Mouse (Mus musculus) cerebellum, postnatal 25 days (tissue): ENCODE data around the gene Gm45140.
"Not testable (repeated sequence)": the region's sequence is repeated elsewhere in the genome, so short reads cannot be mapped to it uniquely, and the experiment has no call there.

Experiments
- DNase-seq, 2 experiments: peaks; one replicate each; pipeline ENCODE4 v3.0.0; 2021; ENCODE audit warnings: mixed read lengths in 2 of 2

Gm45140 gene

DNA sequence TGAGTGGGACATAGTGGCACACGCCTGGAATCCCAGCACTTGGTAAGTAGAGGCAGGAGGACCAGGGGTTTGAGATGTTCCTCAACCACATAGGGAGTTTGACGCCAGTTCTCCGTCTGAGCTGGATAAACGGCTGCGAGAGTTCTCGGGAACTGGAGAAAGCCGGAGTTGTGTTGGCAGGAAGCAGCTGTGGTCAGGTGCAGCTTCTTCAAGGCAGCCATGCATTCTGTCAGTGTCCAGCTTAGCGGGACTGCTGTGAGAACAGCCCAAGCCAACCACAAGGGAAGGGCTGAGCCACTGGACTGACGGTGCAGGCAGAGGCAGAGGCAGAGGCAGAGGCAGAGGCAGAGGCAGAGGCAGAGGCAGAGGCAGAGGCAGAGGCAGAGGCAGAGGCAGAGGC is 60.7 kb downstream of the Gm45140 start:
- DNase-seq = no peak

DNA sequence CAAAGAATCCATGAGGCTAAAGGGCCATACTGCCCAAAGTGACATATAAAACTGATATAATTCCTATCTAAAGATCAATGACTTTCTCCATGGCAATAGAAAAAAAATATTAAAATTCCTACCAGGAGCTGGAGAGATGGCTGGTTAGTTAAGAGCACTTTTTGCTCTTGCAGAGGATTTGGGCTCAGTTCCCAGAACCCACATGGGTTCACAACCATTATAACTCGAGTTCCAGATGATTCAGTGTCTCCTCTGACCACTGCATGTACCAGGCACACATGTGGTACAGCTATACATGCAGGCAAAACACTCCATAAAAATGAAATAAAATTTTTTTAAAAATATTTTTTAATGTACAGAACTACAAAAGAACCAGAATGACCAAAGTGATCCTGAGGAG is 61.1 kb downstream of the Gm45140 start:
- DNase-seq = no peak

DNA sequence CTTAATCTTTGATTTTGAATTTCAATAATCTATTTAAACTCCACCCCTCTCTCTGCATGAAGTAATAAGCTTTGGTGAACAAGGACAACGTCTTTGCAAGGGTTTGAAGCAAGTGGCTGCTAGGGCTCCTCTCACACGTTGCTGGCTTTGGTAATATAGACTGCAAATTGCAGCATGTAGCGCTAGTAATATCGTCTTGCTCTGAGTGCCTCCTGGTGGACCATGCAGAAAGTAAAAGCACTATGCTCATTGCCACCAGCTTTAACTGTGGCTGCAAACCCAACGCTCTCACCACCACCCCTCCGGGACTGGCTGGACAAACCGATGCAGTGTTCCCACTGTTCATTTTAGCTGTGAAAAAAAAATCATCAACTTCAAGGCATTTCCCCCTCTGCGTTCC is 65.0 kb downstream of the Gm45140 start:
- DNase-seq = no peak

DNA sequence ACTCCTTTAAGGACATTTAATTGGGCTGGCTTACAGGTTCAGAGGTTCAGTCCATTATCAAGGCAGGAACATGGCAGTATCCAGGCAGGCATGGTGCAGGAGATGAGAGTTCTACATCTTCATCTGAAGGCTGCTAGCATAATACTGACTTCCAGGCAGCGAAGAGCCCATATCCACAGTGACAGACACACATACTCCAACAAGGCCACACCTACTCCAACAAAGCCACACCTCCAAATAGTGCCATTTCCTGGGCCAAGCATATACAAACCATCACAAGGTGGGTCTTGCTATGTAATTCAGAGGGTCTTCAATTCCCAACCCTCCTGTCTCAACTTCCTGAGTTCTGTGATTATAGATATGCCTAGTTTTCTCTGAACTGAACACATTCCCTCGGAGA is 71.3 kb downstream of the Gm45140 start:
- DNase-seq = not testable (repeated sequence)

DNA sequence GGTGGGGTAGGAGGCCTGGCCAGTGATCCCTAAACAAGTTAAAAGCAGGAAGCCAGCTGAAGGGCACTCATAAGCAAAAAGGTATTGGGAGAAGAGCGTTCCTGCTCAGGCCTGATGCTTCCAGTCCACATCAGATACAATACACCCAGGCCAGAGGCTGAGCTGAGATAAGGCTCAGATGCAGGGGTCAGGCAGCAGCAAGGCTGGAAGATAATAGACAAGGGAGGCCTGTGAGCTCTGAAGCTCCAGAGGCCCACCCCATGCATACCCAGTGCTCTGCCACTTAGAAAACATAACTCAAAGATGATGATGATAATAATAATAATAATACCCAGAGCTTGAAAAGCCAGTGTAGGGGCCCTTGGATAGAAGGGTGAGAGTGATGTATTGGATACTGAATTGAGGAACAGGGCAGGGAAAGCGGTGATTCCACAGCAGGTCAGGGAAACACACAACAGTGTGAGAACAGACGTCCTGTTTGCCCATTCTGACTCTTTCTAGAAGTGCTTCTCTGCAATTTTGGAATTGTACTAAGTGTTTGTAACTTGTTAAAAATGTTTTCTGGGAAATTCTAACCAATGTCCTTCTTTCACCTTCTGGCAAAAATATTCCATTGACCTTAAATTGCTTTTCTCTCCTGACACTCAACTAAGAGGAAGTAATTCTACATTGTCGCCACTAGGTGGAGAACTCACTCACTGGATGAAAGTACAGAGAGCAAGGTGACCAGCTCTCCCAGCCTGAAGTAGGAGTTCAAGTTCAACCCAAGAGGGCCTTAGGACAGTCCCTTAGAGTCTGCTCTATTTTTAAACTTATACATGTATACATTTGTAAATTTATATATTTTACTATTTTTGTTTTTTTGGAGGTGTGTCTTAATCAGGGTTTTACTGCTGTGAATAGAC is 72.0 kb downstream of the Gm45140 start:
- DNase-seq = peak in 1 of 2 experiments; percentile 24

DNA sequence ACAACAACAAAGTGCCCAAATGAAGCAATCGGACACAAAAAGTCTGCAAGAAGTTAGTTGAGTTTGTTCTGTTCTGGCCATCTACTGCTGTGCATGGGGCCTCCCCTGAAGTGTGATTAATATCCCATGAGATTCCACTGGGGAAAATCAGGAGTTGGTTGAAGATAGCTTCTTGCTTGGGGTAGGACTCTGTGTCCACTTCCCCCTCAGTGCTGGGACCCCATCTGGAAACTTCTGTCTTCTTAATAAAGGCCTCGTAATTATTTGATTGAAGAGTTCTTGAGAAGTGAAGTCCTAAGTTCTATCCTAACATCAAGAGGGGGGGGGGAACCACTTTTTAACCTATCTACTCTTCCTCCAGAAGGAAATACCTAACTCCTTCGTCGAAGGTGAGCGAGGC is 73.4 kb downstream of the Gm45140 start:
- DNase-seq = no peak

DNA sequence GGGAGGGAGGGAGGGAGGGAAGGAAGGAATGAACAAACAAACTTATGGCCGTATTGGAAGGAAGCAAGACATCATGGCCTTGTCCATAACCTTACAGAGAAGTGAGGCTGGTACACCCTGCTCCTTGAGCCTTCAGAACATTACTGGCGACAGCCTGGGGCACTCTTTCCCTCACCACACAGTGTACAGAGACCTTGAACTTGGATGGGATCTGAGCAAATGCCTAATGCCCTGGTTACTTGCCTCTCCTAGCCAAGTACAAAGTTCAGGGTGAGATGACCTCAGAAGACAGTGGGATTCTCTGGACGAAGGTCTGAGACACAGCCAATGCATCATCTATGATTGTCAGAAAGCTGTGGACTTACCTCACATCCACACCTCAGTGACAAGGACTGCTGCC is 75.7 kb downstream of the Gm45140 start:
- DNase-seq = no peak

DNA sequence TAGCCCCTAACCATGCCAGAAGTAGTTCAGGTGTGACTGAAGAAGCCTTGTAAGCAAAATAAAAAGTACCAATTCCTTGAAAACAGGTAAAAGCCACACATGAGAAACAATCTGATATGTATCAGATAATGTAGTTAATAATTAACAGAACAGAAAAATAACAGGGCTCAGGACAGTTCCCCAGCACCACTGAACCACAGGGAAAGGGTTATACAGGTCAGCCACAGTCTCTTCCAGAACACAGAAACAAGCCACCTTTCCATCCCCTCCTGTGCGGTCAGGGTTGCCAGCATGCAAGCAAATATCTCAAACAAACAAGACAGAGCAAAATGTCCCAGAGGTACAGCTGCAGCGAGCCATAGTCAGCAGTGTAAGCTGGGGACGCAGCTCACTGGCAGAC is 76.2 kb downstream of the Gm45140 start:
- DNase-seq = no peak

DNA sequence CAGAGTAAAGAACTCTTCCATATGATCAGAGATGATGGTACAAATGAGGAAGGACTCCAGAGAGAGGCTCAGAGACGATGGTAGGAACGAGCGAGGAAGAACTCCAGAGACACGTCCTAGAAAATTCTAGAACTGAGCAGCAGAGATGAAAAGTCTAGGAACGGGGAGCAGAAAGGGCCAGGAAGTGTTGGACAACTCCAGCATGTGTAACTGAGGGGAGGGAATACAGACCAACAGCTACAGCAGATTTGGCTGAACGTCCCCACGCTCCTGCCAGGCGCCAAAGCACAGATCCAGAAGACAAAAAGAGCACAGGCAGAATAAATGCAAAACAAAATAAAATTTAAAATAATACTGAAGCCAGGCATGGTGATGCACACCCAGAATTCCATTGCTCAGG is 78.7 kb downstream of the Gm45140 start:
- DNase-seq = no peak

DNA sequence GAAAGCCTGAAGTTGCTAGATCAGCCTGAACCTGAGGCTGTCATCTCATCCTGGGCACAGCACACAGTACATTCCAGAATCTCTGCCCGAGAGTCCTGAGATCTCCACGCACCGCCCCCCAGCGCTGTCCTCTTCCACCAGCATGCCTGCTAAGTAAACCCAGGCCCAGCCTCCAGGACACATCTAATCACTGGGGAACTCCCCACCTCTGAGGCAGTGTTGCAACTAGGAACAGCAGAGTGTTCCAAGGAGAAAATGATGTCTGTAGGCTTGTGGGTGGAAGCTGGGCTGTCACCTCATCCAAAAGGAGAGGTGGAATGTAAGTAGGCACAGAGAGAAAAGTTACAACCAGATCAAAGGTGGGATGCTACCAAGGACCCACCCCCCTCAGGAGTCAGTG is 80.4 kb downstream of the Gm45140 start:
- no peak for DNase-seq

DNA sequence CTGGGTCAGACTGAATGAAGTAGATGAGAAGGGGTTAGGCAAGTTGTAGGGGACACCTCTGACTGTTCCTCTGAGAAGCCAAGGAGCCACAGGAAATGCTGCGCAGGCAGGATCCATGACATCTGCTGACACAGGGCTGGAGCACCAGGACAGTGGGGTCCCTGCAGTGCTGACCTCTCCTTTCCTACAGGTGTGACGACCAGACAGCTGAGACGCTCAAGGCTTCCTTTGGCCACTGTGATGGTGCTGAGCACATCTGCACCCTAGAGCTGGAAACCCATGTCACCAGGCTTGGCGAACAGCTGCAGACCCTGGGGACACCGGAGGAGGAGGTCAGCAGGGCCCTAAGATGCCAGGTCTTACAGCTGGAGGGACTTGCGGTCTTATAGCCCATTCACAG is 84.0 kb downstream of the Gm45140 start:
- no peak for DNase-seq

DNA sequence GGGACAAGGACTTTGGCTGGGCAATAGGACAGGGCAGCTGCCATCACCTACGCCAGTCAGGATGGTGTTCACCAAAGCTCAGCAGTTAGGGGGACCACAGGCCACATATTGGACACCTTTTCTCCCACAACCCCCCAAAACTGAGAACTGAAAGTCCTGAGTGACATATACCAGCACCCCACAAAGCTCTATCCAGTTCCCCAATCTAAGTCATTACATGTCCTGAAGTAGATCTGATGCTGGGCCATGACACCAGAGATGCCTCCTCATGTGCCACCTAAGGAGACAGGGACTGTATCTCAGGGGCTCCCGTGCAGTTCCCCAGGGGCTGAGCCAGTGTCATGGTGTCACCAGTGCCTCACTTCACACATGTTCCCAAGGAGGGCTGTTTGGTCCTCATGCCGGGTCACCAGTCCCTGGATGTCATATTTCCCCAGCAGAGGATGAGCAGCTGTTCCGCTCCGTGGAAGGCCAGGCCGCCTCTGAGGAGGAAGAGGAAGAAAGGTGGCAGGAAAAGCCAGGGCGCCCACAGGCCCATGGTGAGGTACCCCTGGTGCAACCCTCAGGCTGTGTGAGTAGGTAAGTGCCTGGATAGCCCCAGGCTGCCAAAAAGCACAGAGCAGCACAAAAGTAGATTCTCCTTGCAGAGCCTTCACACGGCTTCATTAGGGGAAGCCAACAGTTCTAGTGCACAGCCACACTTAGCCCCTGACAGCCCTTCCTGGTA is 85.2 kb downstream of the Gm45140 start:
- no peak for DNase-seq

DNA sequence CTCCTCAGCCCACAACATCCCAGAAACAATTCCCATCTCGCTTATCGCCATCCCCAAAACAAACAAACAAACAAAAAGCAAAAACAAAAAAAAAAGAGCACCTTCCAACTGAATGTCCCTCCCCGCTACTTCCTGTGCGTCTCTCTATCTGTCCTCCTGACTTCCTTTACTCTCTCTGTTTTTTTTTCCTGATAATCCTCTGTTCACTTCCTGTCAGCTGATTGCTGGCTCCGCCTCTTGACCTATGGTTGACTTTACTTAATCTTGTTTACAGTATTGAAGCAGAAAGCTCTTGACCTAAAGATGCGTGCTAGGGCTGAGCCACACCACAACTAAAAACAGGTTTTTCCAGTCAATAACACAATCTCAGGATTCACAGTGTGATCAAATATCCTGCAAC is 87.1 kb downstream of the Gm45140 start:
- DNase-seq = no peak

DNA sequence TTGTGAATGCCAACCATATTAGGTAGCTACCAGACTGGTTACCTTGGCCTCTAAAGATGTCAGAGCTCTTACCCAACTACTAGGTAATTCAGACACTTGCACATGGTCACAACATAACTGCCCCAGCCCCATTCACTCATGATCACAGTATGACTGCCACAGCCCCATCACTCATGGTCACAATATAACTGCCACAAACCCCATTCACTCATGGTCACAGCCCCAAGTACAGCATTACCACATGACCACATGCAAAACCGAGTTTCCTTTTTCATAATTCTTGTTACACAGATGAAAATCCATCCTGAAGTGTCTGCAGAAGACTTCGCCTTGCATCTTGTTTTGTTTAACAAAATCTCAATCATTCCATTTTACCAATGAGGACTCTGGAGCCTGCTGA is 87.5 kb downstream of the Gm45140 start:
- no peak for DNase-seq

DNA sequence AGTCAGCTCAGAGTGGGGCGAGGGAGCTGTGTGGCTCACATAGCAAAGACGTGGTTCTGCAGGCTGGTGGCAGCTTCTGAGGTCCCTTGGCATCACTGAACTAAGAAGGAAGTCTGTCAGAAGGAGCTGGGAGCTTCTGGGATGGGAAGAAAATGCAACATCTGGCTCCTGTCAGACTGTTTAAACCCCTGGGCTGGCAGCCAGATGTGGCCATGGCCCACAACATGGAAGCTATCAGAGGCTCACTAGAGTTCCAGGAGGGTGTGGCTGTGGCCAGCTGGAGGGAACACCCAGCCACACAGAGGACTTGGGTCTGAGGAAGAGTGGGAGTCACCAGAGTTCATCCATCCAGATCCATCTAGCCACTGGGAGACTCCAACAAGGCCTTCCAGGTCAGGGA is 88.7 kb downstream of the Gm45140 start:
- no peak for DNase-seq

DNA sequence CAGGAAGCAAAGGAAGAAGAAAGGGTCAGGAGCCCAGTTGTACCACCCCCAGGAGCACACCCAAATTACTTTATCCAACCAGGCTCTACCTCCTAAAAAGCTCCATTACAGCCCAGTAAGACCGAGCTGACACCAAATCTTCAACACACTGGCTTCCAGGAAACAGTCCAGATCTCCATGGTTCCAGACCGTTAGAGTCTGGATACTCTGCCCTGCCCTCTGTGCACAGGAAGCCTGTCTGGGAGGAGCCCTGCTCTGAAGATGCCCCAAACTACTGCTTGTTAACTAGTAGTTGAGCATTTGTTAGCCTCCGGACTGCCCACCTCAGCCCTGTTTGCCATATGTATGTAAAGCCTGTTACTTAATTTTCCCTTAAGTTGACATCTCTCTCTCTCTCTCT is 89.5 kb downstream of the Gm45140 start:
- no peak for DNase-seq

DNA sequence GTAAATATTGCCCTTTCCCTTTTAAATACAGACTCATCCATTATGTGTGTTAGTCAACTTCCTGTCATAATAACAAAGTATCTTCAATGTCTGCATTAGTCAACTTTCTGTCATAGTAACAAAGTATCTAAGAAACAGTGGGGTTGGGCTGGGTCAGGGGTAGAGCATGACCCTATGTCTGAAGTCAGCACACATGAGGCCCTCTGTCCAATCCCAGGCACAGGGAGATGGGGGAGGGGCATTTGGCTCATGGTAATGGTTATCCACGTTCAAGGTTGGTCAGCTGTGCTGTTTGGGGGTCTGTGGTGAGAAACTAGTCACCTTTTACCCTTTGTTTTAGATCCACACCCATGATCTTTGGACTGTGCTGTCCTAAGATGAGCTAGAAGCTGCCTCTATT is 90.3 kb downstream of the Gm45140 start:
- no peak for DNase-seq

DNA sequence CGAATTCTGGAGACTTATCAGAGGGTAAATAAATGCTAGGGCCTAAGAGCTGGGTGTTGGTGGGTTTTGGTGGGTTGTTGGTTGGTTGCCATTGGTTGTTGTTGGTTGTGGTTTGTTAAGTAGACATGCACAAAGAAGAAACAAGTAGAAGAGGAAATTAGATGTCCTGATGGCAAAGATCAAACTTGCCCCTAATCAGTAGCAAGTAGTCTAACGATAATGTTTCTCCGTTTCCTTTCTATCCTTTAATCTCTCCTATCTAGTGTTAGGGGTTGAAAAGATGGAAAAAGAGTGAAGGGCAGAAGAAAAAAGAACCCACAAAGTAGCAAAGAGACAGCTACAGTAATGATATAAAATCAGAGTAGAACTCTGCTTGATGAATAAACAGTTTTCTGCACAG is 91.0 kb downstream of the Gm45140 start:
- no peak for DNase-seq

DNA sequence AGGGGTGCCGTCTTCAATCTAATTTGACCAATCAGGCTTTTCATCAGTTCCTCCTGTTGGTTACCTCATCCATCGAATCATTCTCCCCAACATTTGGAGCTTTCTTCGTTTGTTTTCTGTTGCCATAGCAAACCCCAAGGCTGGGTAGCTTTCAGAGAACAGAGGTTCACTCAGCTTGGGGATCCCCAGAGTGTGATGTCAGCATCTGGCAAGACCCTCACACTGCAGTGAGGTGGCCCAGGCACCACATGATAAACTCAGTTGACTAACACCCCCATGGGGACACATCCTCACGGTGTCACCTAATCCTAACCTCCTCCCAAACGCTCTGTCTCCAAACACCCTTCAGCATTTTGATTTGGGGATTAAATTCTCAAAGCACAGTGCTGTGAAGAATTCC is 92.3 kb downstream of the Gm45140 start:
- DNase-seq = no peak

DNA sequence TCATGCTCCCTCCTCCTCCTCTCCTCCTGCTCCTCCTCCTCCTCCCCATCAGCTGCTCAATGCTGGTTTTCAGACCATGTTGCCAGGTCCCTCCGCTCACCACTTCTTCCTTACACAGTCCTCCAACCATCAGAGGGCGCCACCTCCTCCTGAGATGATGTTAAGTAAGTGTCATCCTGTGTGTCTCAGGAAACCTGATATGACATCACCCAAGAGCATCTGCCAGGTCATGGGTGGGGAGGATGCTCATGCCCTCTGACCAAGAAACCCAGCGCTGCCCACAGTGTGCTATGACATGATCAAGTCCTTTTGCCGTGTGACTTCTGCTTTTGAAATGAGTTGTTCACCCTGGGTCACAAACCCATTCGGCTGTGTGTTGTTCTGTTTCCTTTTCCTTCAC is 92.8 kb downstream of the Gm45140 start:
- DNase-seq = no peak

DNA sequence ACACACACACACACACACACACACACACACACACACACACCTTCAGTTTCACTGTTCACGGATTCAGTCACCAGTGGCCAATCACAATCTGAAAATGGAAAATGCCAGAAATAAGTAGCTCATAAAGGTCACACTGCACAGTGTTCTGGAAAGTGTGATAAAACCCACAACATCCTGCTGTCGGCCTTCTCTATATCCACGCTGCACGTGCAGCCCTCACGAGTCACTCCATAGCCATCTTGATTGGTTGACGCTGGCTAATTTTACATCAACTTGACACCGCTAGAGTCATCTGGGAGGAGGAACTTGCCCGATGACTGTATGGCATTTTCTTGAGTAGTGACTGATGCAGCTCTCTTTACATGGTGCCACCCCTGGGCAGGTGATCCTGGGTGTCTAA is 93.6 kb downstream of the Gm45140 start:
- DNase-seq = no peak

DNA sequence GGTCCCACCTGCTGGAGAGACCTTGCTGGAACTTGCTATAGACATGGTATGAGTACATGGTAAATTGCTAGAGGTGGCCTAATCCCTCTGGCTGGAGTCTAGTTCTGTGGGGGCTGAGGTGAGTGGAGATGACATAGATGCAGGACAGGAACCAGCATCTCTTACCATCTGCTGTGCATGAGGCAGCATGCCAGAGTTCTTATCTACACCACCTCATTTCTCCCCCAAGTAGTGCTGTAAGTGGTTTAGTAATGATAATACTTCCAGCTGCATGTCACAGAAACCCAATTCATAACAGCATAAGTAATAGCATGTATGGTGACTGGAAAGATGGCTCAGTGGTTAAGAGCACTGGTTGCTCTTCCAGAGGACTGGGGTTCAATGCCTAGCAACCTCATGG is 95.1 kb downstream of the Gm45140 start:
- no peak for DNase-seq

DNA sequence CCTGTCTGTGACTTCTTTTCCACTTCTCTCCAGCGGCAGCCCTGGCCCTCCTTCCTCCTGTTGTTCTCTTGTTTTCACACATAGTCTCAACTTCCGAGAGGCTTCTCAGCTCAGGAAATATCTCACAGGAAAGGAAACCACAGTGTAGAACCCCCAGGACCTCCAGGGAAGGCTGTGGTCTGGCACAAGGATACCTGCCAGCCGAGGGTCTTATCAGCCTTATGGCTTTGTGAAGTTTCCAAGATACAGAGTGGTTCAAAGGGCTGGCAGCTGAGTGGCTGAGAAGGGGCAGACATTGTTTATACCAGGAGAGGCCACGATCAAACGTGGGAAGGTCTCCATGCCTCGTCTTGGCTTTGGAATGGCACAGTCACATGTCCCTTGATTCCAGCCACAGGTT is 95.7 kb downstream of the Gm45140 start:
- no peak for DNase-seq
